Mouse (Mus musculus) brain, embryonic 14.5 days (tissue): ENCODE measurements around the gene Opn4.

Experiments
- CTCF ChIP-seq: fragments of 200-500 bp; IDR thresholded peaks from 2 replicates; pipeline ENCODE4 v1.5.1; 2012; ENCODE audit warnings: inconsistent platforms, mild to moderate bottlenecking, moderate library complexity, borderline replicate concordance; ENCODE audit not compliant: insufficient read depth, insufficient read length; ENCODE audit errors: extremely low read depth
- POLR2A ChIP-seq: fragments of 200-500 bp; IDR thresholded peaks from 2 replicates; pipeline ENCODE4 v1.6.1; 2012; ENCODE audit warnings: mild to moderate bottlenecking, inconsistent platforms, borderline replicate concordance; ENCODE audit not compliant: poor library complexity, insufficient read depth, insufficient read length, severe bottlenecking; ENCODE audit errors: extremely low read depth

DNA sequence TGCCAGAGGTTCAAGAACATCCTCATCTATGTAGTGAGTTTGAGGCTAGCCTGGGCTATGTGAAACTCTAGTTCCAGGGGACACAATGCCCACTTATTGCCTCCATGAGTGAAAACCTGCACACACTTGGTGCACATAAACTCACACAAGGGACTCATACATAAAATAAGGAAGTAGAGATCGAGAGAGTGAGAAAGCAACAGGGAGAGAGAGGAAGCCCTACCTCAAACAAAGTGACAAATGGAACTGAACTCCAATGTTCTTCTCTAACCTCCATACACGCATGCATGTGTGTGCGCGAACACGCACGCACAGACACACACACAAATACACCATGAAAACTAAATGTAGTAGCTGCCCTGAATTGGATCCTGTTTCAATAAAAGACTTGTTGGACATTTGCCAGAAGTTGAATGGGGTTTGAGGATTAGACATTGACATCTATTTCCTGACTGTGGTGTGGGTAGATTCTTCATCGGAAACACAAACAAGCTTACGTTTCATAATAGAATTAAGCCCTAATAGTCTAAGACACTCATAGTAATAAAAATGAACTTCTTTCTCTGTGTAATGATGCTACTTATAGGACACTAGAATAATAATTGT lies 48.0 kb upstream of the Opn4 start:
- TF ChIP-seq POLR2A, result no peak
- no peak for TF ChIP-seq CTCF
